Mouse (Mus musculus) liver, embryonic 14.5 days (tissue): Measurements from ENCODE around the gene Cap2. TPM values are rescaled to one million over a fixed set of nuclear protein-coding genes. Genes with fewer than 3 reads are reported as not detected.

Experiments used
- ATAC-seq: fragments of 200-750 bp; cut with Nextera tagmentation; 2 replicates; pipeline ENCODE4 v1.8.0; 2017; ENCODE audit warnings: moderate number of reproducible peaks, mild to moderate bottlenecking, moderate library complexity; ENCODE audit not compliant: insufficient read depth
- DNase-seq, 3 experiments: peaks; one replicate each; pipeline ENCODE4 v3.0.0-alpha.2; 2012 to 2013; ENCODE audit warnings: low read depth in 3 of 3, low spot score in 3 of 3
- H3K27ac ChIP-seq: fragments of 300-500 bp; sonication (generic); 2 replicates; pipeline ENCODE4 v1.5.1; 2014; ENCODE audit warnings: moderate library complexity, mild to moderate bottlenecking, control low read depth, inconsistent platforms
- H3K27me3 ChIP-seq: fragments of 300-500 bp; sonication (generic); 2 replicates; pipeline ENCODE4 v1.6.1; 2014; ENCODE audit warnings: mild to moderate bottlenecking, low read length, moderate library complexity; ENCODE audit not compliant: control insufficient read depth, insufficient read depth
- H3K36me3 ChIP-seq: fragments of 300-500 bp; sonication (generic); replicated peaks from 2 replicates; pipeline ENCODE4 v1.6.1; 2014; ENCODE audit warnings: low read depth; ENCODE audit not compliant: control insufficient read depth, insufficient read depth
- H3K4me1 ChIP-seq, 2 experiments: fragments of 200-500 bp in 1 of 2; fragments of 300-500 bp in 1 of 2; sonication (generic) in 1 of 2; replicated peaks; 2 replicates each; pipeline ENCODE4 v1.6.1; 2012 to 2014; ENCODE audit warnings: antibody characterized with exemption in 1 of 2, inconsistent platforms in 1 of 2, low read length in 1 of 2; ENCODE audit not compliant: control insufficient read depth in 2 of 2, insufficient read depth in 2 of 2
- H3K4me2 ChIP-seq: fragments of 300-500 bp; sonication (generic); 2 replicates; pipeline ENCODE4 v1.6.1; 2014; ENCODE audit warnings: low read depth, mild to moderate bottlenecking, control low read depth, moderate library complexity
- H3K4me3 ChIP-seq, 2 experiments: fragments of 200-500 bp in 1 of 2; fragments of 300-500 bp in 1 of 2; sonication (generic) in 1 of 2; 2 replicates each; pipeline ENCODE4 v1.5.1; 2012 to 2014; ENCODE audit warnings: low read depth in 2 of 2, low read length in 2 of 2, mild to moderate bottlenecking in 2 of 2, control low read depth in 1 of 2, inconsistent platforms in 1 of 2, moderate library complexity in 1 of 2; ENCODE audit not compliant: insufficient read depth in 1 of 2
- H3K9ac ChIP-seq: fragments of 300-500 bp; sonication (generic); replicated peaks from 2 replicates; pipeline ENCODE4 v1.6.1; 2014; ENCODE audit warnings: mild to moderate bottlenecking, control low read depth, moderate library complexity
- H3K9me3 ChIP-seq: fragments of 300-500 bp; sonication (generic); 2 replicates; pipeline ENCODE4 v1.6.1; 2016; ENCODE audit warnings: low read length, mixed read lengths; ENCODE audit not compliant: control insufficient read depth
- CTCF ChIP-seq: IDR thresholded peaks from 2 replicates; pipeline ENCODE4 v1.5.1; 2016; ENCODE audit warnings: antibody characterized with exemption, low read depth, control low read depth
- EP300 ChIP-seq: IDR thresholded peaks from 2 replicates; pipeline ENCODE4 v1.6.1; 2016; ENCODE audit warnings: antibody characterized with exemption, low read depth
- WGBS: fragments of 180-500 bp; shearing (Covaris S2); extraction: QIAGEN DNeasy Blood & Tissue Kit; methylation state at CpG from one replicate; pipeline ENCODE4 v1.1.7; 2014; ENCODE audit not compliant: insufficient replicate concordance; 5-methylcytosine and 5-hydroxymethylcytosine counted together
- polyA plus RNA-seq, 2 experiments: library from polyadenylated mRNA; depleted of rRNA in 1 of 2; stranded (reverse) in 1 of 2; unstranded in 1 of 2; fragments of >200 nt; fragmentation: Nextera tagmentation in 1 of 2; extraction: Ambion mirVana in 1 of 2; gene quantifications; 2 replicates each; pipeline versions ENCODE4 v1.2.1 to v1.2.3; 2012 to 2014

The Cap2 gene
- polyA plus RNA-seq, 2 experiments, result 0.55 TPM

DNA sequence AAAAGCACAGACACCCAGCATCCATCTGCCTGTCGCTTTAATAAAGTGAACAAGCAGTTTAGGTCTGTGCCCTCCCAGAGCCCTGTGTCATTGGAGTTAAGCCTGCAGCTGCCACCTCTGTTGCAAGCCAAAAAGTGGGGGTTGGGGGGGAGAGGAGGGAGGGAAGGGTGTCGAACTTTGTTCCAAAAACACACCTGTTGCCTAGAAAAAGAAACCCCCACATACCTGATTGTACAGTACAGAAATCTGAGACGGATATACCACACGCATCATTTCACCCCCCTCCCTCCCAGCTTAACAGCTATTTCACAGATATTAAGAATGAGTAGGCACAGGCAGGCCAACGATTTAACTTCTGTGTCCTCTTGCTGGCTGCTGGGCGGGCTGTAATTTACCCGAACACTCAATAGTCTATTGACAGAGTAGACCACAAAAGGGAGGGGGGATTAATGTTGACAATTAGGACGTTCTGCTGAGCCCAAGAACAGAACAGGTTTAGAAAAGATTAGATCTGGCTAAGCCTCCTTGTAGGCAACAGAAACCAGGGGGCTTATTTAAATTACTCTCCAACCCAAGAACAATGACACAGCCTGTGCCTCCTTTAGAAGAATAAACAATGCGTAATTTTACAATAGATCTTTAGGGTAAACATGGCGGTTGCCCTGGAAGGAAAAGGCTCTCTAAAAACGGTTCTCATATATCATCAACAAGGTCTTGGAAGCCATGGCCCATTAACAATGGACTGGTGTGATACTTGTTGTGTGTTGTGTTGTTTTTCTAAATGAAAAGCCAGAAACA is 32.7 kb downstream of the Cap2 start:
- Histone ChIP-seq H3K4me2 (no peak overlapping the region), H3K27ac (no peak overlapping the region), H3K27me3 (no peaks in the 10 kb centered on the region), H3K9ac (no peak overlapping the region), H3K9me3 (no peaks in the 10 kb centered on the region), H3K4me3 (no peak overlapping the region), H3K36me3 (no peaks in the 10 kb centered on the region), H3K4me1 (no peaks in the 10 kb centered on the region)
- 32% methylated on average over 11 of the region's 11 CpGs for WGBS
- ATAC-seq (no peak), DNase-seq (no peak)
- TF ChIP-seq EP300, result no peak

DNA sequence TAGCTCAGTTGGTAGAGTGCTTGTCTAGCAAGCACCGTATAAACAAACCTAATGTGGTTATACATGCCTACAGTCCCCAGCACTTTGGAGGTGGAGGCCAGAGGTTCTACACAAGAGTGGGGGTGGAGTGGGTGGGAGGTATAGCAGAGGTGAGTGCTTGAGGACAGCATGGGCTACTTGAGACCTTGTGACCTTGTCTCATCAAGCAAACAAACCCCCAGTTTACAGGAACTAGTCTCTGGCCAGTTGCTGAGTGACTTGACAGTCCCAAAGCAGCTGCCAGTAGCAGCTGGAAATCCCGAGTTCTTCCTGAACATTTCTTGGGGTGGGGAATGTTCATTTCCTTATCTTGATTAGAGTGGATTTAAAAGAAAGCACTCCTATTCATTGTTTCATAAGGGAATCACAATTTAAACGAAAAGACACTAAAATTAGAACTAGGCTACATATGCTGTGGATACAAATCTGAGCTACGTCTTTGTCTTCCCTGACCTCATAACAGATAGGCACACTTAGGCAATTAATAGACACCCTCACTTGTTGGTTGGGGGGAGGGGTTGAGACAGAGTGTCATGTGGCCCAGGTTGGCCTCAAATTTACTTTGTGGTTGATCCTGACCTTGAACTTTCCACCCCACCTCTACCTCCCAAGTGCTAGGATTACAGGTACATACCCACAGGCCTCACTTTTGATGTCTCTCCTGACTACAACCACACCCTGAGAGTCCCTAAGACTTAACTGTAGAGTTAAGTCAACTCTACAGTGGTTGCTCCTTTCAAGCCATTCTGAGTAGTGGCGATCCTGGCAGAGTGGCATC is 33.5 kb downstream of the Cap2 start:
- no peaks in the 10 kb centered on the region for H3K9me3 ChIP-seq
- no peak overlapping the region for H3K4me2 ChIP-seq
- H3K4me3 ChIP-seq, result no peak overlapping the region
- no peak for ATAC-seq
- TF ChIP-seq EP300 (no peak), CTCF (no peak)
- no peak for DNase-seq
- H3K27me3 ChIP-seq, result no peaks in the 10 kb centered on the region
- H3K9ac ChIP-seq, result no peak overlapping the region
- H3K4me1 ChIP-seq, result no peaks in the 10 kb centered on the region
- WGBS, result 47% methylated on average over 5 of the region's 5 CpGs
- no peaks in the 10 kb centered on the region for H3K36me3 ChIP-seq
- no peak overlapping the region for H3K27ac ChIP-seq

DNA sequence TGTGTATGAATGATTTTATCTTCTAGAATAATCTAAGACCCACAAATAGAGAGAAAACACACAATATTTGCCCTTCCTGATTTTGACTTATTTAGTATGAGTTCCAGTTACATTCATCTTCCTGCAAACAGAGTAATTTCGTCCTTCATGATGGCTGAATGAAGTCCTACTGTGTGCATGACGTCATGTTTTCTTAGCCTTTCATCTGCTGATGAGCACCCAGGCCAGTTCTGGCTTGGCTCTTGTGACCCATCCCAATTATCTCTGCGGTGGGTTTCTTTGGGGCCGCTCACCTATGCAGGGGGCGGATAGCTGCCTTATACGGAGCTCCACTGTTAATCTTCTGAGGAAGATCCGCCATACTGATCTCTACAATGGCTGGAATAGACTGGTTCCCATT is 37.6 kb downstream of the Cap2 start:
- Histone ChIP-seq H3K4me2 (no peak overlapping the region), H3K36me3 (no peaks in the 10 kb centered on the region), H3K27me3 (no peaks in the 10 kb centered on the region), H3K9ac (no peak overlapping the region), H3K4me1 (no peaks in the 10 kb centered on the region), H3K4me3 (no peak overlapping the region), H3K9me3 (no peaks in the 10 kb centered on the region), H3K27ac (no peak overlapping the region)
- DNase-seq (no peak), ATAC-seq (no peak)
- no peak for TF ChIP-seq EP300
- 75% methylated on average over 7 of the region's 7 CpGs for WGBS

DNA sequence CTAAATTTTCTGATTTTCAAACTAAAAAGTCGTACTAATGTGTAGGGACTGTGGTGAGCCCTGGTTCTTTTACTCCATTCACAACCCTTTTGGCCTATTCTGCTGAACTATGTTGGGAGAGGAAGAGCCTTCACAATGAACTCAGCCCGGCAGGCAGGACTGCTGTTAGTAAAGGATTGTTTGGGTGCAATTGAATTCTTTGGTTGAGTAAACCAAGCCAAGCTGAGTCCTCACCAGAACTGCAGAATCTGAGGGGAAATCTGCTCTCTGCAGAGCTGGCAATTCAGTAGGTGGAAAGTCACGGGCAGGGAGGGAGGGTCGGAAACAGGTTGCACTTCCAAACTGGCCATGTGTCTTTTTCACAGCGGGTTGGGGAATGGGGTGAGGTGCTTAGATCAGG is 39.3 kb downstream of the Cap2 start:
- no peak overlapping the region for H3K9ac ChIP-seq
- no peaks in the 10 kb centered on the region for H3K36me3 ChIP-seq
- no peak overlapping the region for H3K4me3 ChIP-seq
- WGBS, result 56% methylated on average over 5 of the region's 5 CpGs
- no peak for ATAC-seq
- H3K27ac ChIP-seq, result no peak overlapping the region
- no peaks in the 10 kb centered on the region for H3K4me1 ChIP-seq
- no peak overlapping the region for H3K4me2 ChIP-seq
- no peaks in the 10 kb centered on the region for H3K9me3 ChIP-seq
- no peak for DNase-seq
- no peak for TF ChIP-seq CTCF
- TF ChIP-seq EP300, result no peak
- no peaks in the 10 kb centered on the region for H3K27me3 ChIP-seq

DNA sequence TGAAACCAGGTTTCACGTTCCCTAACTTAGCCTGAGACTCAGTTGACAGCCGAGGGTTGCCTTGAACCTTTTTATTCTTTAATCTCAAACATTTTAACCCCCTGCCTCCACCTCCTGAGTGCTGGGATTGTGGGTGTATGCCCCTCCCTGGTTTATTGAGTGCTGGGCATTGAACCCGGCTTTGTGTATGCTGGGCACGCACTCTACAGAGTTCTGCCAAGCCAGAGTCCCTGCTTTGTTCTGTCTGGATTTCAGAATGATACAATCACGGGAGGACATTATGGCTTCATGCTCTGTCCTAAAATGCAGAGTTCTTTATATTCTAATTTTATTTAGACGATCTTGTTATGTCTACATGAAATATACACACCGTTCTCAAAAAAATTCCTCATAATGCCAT is 41.1 kb downstream of the Cap2 start:
- TF ChIP-seq EP300 (no peak), CTCF (no peak)
- Histone ChIP-seq H3K27ac (no peak overlapping the region), H3K27me3 (no peaks in the 10 kb centered on the region), H3K36me3 (no peaks in the 10 kb centered on the region), H3K4me1 (no peaks in the 10 kb centered on the region), H3K9ac (no peak overlapping the region), H3K4me2 (no peak overlapping the region), H3K9me3 (no peaks in the 10 kb centered on the region), H3K4me3 (no peak overlapping the region)
- 73% methylated on average over 7 of the region's 7 CpGs for WGBS
- ATAC-seq, result no peak
- no peak for DNase-seq
